Mouse (Mus musculus): ENCODE measurements around the gene Bex3. TPM values are rescaled to one million over a fixed set of nuclear protein-coding genes. Genes with fewer than 3 reads are reported as not detected.

The Bex3 gene
- total RNA-seq, 2 experiments from 2014 or later: 96.6 to 158 TPM

GRCm38 (mm10) chrX:136313303-136313702 lies 43.2 kb downstream of the Bex3 start:
- ATAC-seq (replicated peaks; ENCODE audit: poor library complexity): no peak

DNA sequence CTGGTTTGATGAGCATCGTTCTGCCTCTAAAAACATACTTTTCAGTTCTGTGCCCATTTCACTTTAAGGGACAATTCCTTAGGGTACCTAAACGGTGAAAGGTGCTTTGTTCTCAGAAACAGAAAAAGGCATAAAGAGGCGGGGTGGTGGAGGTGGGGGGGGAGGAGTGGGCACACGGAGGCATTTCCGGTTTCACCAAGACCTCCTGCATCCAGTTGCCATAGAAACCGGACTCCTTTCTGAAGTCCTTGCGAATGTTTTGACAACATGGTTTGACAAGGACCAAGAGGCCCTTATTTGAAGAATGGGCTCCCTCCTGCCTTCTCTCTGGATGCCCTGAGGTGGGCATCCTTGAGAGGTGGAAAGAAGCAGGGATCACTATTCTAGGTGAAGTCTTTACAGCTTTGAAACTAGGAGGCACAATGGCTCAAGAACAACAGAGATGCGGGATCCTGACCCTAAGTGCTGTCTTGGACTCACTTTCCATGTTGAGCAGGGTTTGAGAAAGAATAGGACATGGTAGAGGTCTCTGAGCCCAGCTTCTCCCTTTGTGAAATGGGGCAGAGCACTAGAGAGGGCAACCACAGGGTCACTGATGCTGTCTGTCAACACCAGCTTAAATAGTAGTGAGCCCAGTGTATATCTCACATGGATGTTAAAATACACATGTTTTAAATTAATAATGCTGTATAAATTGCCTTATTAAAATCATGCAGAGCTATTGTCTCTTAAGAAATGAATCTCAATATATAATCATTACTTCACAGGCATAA lies 43.9 kb downstream of the Bex3 start:
- ATAC-seq (replicated peaks; ENCODE audit: poor library complexity): no peak

DNA sequence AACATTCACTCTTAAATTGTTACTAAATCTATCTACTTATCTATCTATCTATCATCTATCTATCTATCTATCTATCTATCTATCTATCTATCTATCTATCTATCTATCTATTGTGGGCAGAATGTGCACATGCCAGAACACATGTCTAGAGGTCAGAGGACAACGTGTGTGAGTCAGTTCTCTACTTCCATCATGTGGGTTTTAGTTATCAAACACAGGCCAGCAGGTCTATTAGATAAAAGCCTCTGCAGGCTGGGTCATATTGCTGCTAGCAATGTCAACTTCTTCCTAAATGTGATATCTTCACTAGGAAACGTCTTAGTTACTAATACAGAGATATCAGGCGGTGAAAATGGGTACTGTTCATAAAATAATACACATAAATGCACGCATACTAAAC lies 49.9 kb downstream of the Bex3 start:
- peak; percentile 71 for ATAC-seq (replicated peaks; ENCODE audit: poor library complexity)

Other genes starting within 250 kb of the Bex3 start
- gene Arxes1, start 236.9 kb upstream of the Bex3 start, total RNA-seq (2015): not detected in 2 replicates
- gene Arxes1, start 236.9 kb upstream of the Bex3 start, total RNA-seq (2017): not detected in 2 replicates
- gene Bex2, start 202.0 kb upstream of the Bex3 start, total RNA-seq (2015): not detected in 2 replicates
- 0.37 and 0.62 TPM in 2 replicates for gene Bex2, start 202.0 kb upstream of the Bex3 start, total RNA-seq (2017)
- gene Nxf3, start 185.0 kb upstream of the Bex3 start, total RNA-seq (2015): not detected in 2 replicates
- not detected in 2 replicates for gene Nxf3, start 185.0 kb upstream of the Bex3 start, total RNA-seq (2017)
- gene Bex4, start 131.3 kb upstream of the Bex3 start, total RNA-seq (2015): 7.7 and 8.3 TPM in 2 replicates
- gene Bex4, start 131.3 kb upstream of the Bex3 start, total RNA-seq (2017): 7.4 and 17.7 TPM in 2 replicates
- 64.8 and 74.3 TPM in 2 replicates for gene Tceal8, start 97.9 kb upstream of the Bex3 start, total RNA-seq (2015)
- gene Tceal8, start 97.9 kb upstream of the Bex3 start, total RNA-seq (2017): 109 and 113 TPM in 2 replicates
- 0.27 and 0.64 TPM in 2 replicates for gene Tceal5, start 66.4 kb upstream of the Bex3 start, total RNA-seq (2015)
- 1.00 TPM in 1 of 2 replicates, not detected in the other for gene Tceal5, start 66.4 kb upstream of the Bex3 start, total RNA-seq (2017)
- not detected in 2 replicates for gene Tceal7, start 55.5 kb upstream of the Bex3 start, total RNA-seq (2015)
- gene Tceal7, start 55.5 kb upstream of the Bex3 start, total RNA-seq (2017): not detected in 2 replicates
- gene Bex1, start 54.7 kb upstream of the Bex3 start, total RNA-seq (2015): 1.8 and 4.9 TPM in 2 replicates
- 1.9 and 2.3 TPM in 2 replicates for gene Bex1, start 54.7 kb upstream of the Bex3 start, total RNA-seq (2017)
- 115 and 121 TPM in 2 replicates for gene Tceal9, start 25.2 kb upstream of the Bex3 start, total RNA-seq (2015)
- gene Tceal9, start 25.2 kb upstream of the Bex3 start, total RNA-seq (2017): 184 and 204 TPM in 2 replicates
- not detected in 2 replicates for gene Kir3dl1, start 247.7 kb downstream of the Bex3 start, total RNA-seq (2015)
- gene Kir3dl1, start 247.7 kb downstream of the Bex3 start, total RNA-seq (2017): not detected in 2 replicates